Mouse (Mus musculus): ENCODE measurements around the gene Gm10842. TPM values are rescaled to one million over a fixed set of nuclear protein-coding genes. Genes with fewer than 3 reads are reported as not detected.

Gene Gm10842
- polyA plus RNA-seq, 1 experiment, result not detected

GRCm38 (mm10) chr11:105152357-105152899, 5.7 kb downstream of the Gm10842 start:
- H3K4me1 ChIP-seq (ENCODE audit: control insufficient read depth, insufficient read depth, insufficient read length, low read length), result no peaks in the 10 kb centered on the region
- no peaks in the 10 kb centered on the region for H3K36me3 ChIP-seq (ENCODE audit: control insufficient read depth, insufficient read depth, low read length)
- H3K27ac ChIP-seq (ENCODE audit: insufficient read depth, low read depth, low read length), result no peak overlapping the region
- H3K27me3 ChIP-seq (ENCODE audit: control insufficient read depth, insufficient read depth, low read length), result peaks cover 5% of the 10 kb centered on the region; the same call in 1 of the 2 replicates
- TF ChIP-seq CTCF (IDR thresholded peaks at IDR 0.05; ENCODE audit: extremely low read depth, insufficient read length, insufficient replicate concordance, low read depth, low read length) (no peak), POLR2A (IDR thresholded peaks at IDR 0.05; ENCODE audit: low read depth, low read length) (no peak)
- no peak overlapping the region for H3K4me3 ChIP-seq (ENCODE audit: low read depth, low read length)
- WGBS, result 79% methylated on average over 11 of the region's 11 CpGs

GRCm38 (mm10) chr11:105153068-105153833, 6.6 kb downstream of the Gm10842 start:
- Histone ChIP-seq H3K4me1 (ENCODE audit: control insufficient read depth, insufficient read depth, insufficient read length, low read length) (no peaks in the 10 kb centered on the region), H3K36me3 (ENCODE audit: control insufficient read depth, insufficient read depth, low read length) (no peaks in the 10 kb centered on the region), H3K4me3 (ENCODE audit: low read depth, low read length) (no peak overlapping the region), H3K27me3 (ENCODE audit: control insufficient read depth, insufficient read depth, low read length) (peaks cover 5% of the 10 kb centered on the region; the same call in 1 of the 2 replicates), H3K27ac (ENCODE audit: insufficient read depth, low read depth, low read length) (no peak overlapping the region)
- no peak for TF ChIP-seq POLR2A (IDR thresholded peaks at IDR 0.05; ENCODE audit: low read depth, low read length)
- no peak for TF ChIP-seq CTCF (IDR thresholded peaks at IDR 0.05; ENCODE audit: extremely low read depth, insufficient read length, insufficient replicate concordance, low read depth, low read length)
- WGBS, result 36% methylated on average over 12 of the region's 12 CpGs

- WGBS, result 36% methylated on average over 4 of the region's 4 CpGs
Measured at GRCm38 (mm10) chr11:105155915-105156314, 9.2 kb downstream of the Gm10842 start.

GRCm38 (mm10) chr11:105156748-105157267, 10.1 kb downstream of the Gm10842 start:
- Histone ChIP-seq H3K4me1 (ENCODE audit: control insufficient read depth, insufficient read depth, insufficient read length, low read length) (no peaks in the 10 kb centered on the region), H3K4me3 (ENCODE audit: low read depth, low read length) (no peak overlapping the region), H3K27me3 (ENCODE audit: control insufficient read depth, insufficient read depth, low read length) (no peaks in the 10 kb centered on the region), H3K27ac (ENCODE audit: insufficient read depth, low read depth, low read length) (no peak overlapping the region), H3K36me3 (ENCODE audit: control insufficient read depth, insufficient read depth, low read length) (no peaks in the 10 kb centered on the region)
- TF ChIP-seq POLR2A (IDR thresholded peaks at IDR 0.05; ENCODE audit: low read depth, low read length) (no peak), CTCF (IDR thresholded peaks at IDR 0.05; ENCODE audit: extremely low read depth, insufficient read length, insufficient replicate concordance, low read depth, low read length) (no peak)
- WGBS, result 86% methylated on average over 19 of the region's 19 CpGs

More at GRCm38 (mm10) chr11:105155915-105156314, 9.2 kb downstream of the Gm10842 start:
- no peaks in the 10 kb centered on the region for H3K36me3 ChIP-seq (ENCODE audit: control insufficient read depth, insufficient read depth, low read length)
- no peak for TF ChIP-seq CTCF (IDR thresholded peaks at IDR 0.05; ENCODE audit: extremely low read depth, insufficient read length, insufficient replicate concordance, low read depth, low read length)
- no peak for TF ChIP-seq POLR2A (IDR thresholded peaks at IDR 0.05; ENCODE audit: low read depth, low read length)
- H3K4me3 ChIP-seq (ENCODE audit: low read depth, low read length), result no peak overlapping the region
- H3K27ac ChIP-seq (ENCODE audit: insufficient read depth, low read depth, low read length), result no peak overlapping the region
- H3K4me1 ChIP-seq (ENCODE audit: control insufficient read depth, insufficient read depth, insufficient read length, low read length), result no peaks in the 10 kb centered on the region
- peaks cover 5% of the 10 kb centered on the region; the same call in 1 of the 2 replicates for H3K27me3 ChIP-seq (ENCODE audit: control insufficient read depth, insufficient read depth, low read length)

- H3K36me3 ChIP-seq (ENCODE audit: control insufficient read depth, insufficient read depth, low read length), result no peaks in the 10 kb centered on the region
- H3K4me1 ChIP-seq (ENCODE audit: control insufficient read depth, insufficient read depth, insufficient read length, low read length), result no peaks in the 10 kb centered on the region
- H3K27ac ChIP-seq (ENCODE audit: insufficient read depth, low read depth, low read length), result no peak overlapping the region
- TF ChIP-seq POLR2A (IDR thresholded peaks at IDR 0.05; ENCODE audit: low read depth, low read length) (no peak), CTCF (IDR thresholded peaks at IDR 0.05; ENCODE audit: extremely low read depth, insufficient read length, insufficient replicate concordance, low read depth, low read length) (no peak)
- no peak overlapping the region for H3K4me3 ChIP-seq (ENCODE audit: low read depth, low read length)
- no peaks in the 10 kb centered on the region for H3K27me3 ChIP-seq (ENCODE audit: control insufficient read depth, insufficient read depth, low read length)
Measured at GRCm38 (mm10) chr11:105158047-105158446, 11.4 kb downstream of the Gm10842 start.

- no peak overlapping the region for H3K4me3 ChIP-seq (ENCODE audit: low read depth, low read length)
- no peak overlapping the region for H3K27ac ChIP-seq (ENCODE audit: insufficient read depth, low read depth, low read length)
- WGBS, result 62% methylated on average over 6 of the region's 6 CpGs
- H3K36me3 ChIP-seq (ENCODE audit: control insufficient read depth, insufficient read depth, low read length), result no peaks in the 10 kb centered on the region
- H3K4me1 ChIP-seq (ENCODE audit: control insufficient read depth, insufficient read depth, insufficient read length, low read length), result no peaks in the 10 kb centered on the region
- no peak for TF ChIP-seq CTCF (IDR thresholded peaks at IDR 0.05; ENCODE audit: extremely low read depth, insufficient read length, insufficient replicate concordance, low read depth, low read length)
- no peak for TF ChIP-seq POLR2A (IDR thresholded peaks at IDR 0.05; ENCODE audit: low read depth, low read length)
- no peaks in the 10 kb centered on the region for H3K27me3 ChIP-seq (ENCODE audit: control insufficient read depth, insufficient read depth, low read length)
Measured at GRCm38 (mm10) chr11:105159673-105160360, 13.1 kb downstream of the Gm10842 start.

- H3K36me3 ChIP-seq (ENCODE audit: control insufficient read depth, insufficient read depth, low read length), result no peaks in the 10 kb centered on the region
- H3K27me3 ChIP-seq (ENCODE audit: control insufficient read depth, insufficient read depth, low read length), result no peaks in the 10 kb centered on the region
- H3K4me3 ChIP-seq (ENCODE audit: low read depth, low read length), result no peak overlapping the region
- TF ChIP-seq CTCF (IDR thresholded peaks at IDR 0.05; ENCODE audit: extremely low read depth, insufficient read length, insufficient replicate concordance, low read depth, low read length), result no peak
- TF ChIP-seq POLR2A (IDR thresholded peaks at IDR 0.05; ENCODE audit: low read depth, low read length), result no peak
- H3K27ac ChIP-seq (ENCODE audit: insufficient read depth, low read depth, low read length), result no peak overlapping the region
- no peaks in the 10 kb centered on the region for H3K4me1 ChIP-seq (ENCODE audit: control insufficient read depth, insufficient read depth, insufficient read length, low read length)
- 84% methylated on average over 2 of the region's 2 CpGs for WGBS
Measured at GRCm38 (mm10) chr11:105161411-105161810, 14.7 kb downstream of the Gm10842 start.

Data from small intestine, adult 2 months (tissue).